Mouse (Mus musculus) adrenal gland (tissue): ENCODE data around the gene Cask.

Source experiments
- intact Hi-C: fragments of 180-260 bp; cut with DNase I; formaldehyde crosslinking; loops from one replicate; pipeline ENCODE4 v1.15.1; 2025
- microRNA-seq, 2 experiments: library from miRNA; unstranded; fragments of <30 nt; microRNA quantifications; one replicate each; pipeline ENCODE4; 2019

Cask gene

GRCm38 (mm10) chrX:13472751-13473225, 378.4 kb downstream of the Cask start:
- intact Hi-C loops = no loop called here

- intact Hi-C loops = no loop called here
Observed at GRCm38 (mm10) chrX:13471925-13472324, 379.2 kb downstream of the Cask start.

- intact Hi-C loops = no loop called here
Observed at GRCm38 (mm10) chrX:13469160-13470116, 381.7 kb downstream of the Cask start.

GRCm38 (mm10) chrX:13467121-13467571, 384.0 kb downstream of the Cask start:
- intact Hi-C loops = no loop called here

Small RNA genes lying within 50 kb of the gene (microRNA-seq; reads per million reads assigned to microRNA genes)
- 0 reads per million in 2 experiments for gene Gm25246
